Mouse (Mus musculus): ENCODE measurements around the gene Mindy4. TPM values are rescaled to one million over a fixed set of nuclear protein-coding genes. Genes with fewer than 3 reads are reported as not detected.

Mindy4 gene
- 8.9 and 9.5 TPM in 2 replicates for polyA plus RNA-seq (2014; fragmentation: Nextera tagmentation; extraction: Ambion mirVana)

DNA sequence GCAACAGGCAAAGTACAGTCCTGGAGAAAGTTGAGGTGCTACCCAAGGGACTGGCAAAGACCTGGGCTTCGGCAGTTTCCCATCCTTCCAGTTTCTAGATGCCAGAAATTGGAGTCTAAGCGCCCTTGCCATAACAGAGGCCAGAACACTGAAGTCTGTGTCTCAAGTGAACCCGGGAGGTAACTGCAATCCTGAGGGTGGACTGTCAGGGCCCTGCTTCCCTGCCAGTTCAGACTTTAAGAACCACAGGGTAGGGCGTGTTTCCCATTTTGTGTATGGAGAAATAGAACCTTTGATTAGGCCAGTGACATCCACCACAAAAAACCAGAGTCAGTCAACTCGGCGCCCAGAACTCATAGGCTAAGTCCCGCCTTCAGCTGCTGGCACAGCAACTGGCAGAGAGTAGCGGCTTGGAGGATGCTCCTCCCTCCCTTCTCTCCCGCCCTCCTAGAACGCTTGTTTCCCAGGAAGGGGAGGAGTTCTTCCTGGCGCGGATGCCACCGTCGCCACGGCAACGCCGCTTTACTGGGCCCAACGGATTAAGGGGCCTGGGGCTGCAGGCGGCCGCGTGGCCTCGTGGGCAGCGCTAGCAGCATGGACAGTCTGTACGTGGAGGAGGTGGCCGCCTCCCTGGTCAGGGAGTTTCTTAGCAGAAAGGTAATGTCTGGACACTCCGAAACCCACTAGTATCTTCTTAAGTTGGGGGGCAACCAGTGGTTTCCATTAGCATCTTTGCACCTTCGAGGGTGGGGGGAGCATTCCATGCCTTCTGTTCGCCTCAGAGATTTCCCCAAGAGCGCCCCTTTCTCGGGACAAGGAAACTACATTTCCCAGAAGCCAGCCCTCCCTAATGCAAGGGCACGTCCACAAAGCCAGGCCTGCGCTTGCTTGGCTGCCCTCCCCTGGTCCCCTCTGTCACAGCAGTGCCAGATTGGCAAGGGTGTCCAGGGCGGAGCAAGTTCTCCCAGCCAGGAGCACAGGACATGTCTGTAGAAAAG, at the start of gene Mindy4:
Gene Mindy4 (plus strand): TSS at position 471 of the 998 bp plus-strand sequence.
- Histone ChIP-seq H3K36me3 (ENCODE audit: control insufficient read depth, insufficient read depth, low read length) (no peaks in the 10 kb centered on the region), H3K27me3 (ENCODE audit: control insufficient read depth, insufficient read depth, low read length) (no peaks in the 10 kb centered on the region), H3K4me1 (ENCODE audit: control insufficient read depth in 2 of 2, insufficient read depth in 2 of 2, low read length in 2 of 2) (peaks cover 7% of the 10 kb centered on the region in 2 experiments; a peak in 3 of 4 replicates), H3K9me3 (ENCODE audit: control insufficient read depth, low read length) (no peaks in the 10 kb centered on the region), H3K4me2 (ENCODE audit: low read length) (peak within 1 kb of the TSS; percentile 85), H3K9ac (ENCODE audit: low read length) (peak within 1 kb of the TSS; percentile 78), H3K4me3 (ENCODE audit: control insufficient read depth in 1 of 2, insufficient read depth in 1 of 2, low read depth in 1 of 2, low read length in 2 of 2) (peak within 1 kb of the TSS; percentile 71 to 80), H3K27ac (replicated peaks in 1 of 2; ENCODE audit: control insufficient read depth in 1 of 2, insufficient read depth in 1 of 2, low read depth in 2 of 2, low read length in 2 of 2) (peak within 1 kb of the TSS; percentile 88 to 89)
- WGBS, result 5% methylated on average over 33 of the region's 33 CpGs
- ATAC-seq (ENCODE audit: insufficient number of reproducible peaks, insufficient read depth, low FRiP score, low read depth), result peak; percentile 91

DNA sequence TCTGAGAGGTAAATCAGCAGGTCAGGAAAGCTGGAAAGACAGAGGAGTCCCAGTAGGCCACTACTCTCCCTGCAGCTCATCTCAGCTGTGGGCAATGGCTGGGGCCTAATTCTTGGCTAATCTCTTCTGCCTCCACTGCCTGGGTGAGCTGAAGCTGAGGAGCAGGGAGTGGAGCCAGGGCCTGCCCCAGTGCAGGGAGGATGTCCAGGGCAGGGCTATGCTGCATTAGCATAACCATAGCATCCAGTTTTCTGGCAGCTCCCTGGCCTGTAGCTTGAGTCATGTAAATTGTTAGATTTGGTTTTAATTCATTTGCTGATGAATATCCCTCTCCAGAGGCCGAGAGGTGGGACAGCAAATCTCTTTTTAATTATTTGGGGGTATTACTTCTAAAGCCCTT, 43.9 kb upstream of the Mindy4 start:
- Histone ChIP-seq H3K9me3 (ENCODE audit: control insufficient read depth, low read length) (no peaks in the 10 kb centered on the region), H3K36me3 (ENCODE audit: control insufficient read depth, insufficient read depth, low read length) (no peaks in the 10 kb centered on the region), H3K9ac (ENCODE audit: low read length) (no peak overlapping the region), H3K4me1 (ENCODE audit: control insufficient read depth in 2 of 2, insufficient read depth in 2 of 2, low read length in 2 of 2) (no peaks in the 10 kb centered on the region), H3K27me3 (ENCODE audit: control insufficient read depth, insufficient read depth, low read length) (no peaks in the 10 kb centered on the region), H3K27ac (replicated peaks in 1 of 2; ENCODE audit: control insufficient read depth in 1 of 2, insufficient read depth in 1 of 2, low read depth in 2 of 2, low read length in 2 of 2) (no peak overlapping the region), H3K4me3 (ENCODE audit: control insufficient read depth in 1 of 2, insufficient read depth in 1 of 2, low read depth in 1 of 2, low read length in 2 of 2) (no peak overlapping the region), H3K4me2 (ENCODE audit: low read length) (no peak overlapping the region)
- 79% methylated on average over 1 of the region's 1 CpGs for WGBS
- ATAC-seq (ENCODE audit: insufficient number of reproducible peaks, insufficient read depth, low FRiP score, low read depth), result no peak

DNA sequence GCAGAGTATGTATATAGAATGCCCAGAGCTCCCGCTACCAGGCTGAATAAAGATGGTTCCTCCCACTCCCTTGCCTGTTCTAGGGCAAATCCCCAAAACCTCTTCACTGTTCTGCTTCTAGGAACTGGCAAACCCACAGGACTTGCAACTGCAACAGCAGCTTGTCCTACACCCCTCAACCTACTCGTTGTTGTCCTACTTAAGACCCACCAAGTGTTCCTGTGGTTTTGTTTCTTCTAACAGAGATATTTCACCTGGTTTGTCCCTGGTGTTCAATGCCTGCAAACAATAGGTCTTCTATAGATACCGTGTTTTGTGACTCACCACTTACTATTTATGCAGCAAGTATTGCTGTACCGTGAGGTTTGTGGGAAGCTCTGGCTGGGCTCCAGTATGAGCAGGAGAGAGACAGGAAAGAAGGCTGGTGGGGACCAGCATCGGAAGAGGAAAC, 41.8 kb upstream of the Mindy4 start:
- no peak for ATAC-seq (ENCODE audit: insufficient number of reproducible peaks, insufficient read depth, low FRiP score, low read depth)
- H3K4me3 ChIP-seq (ENCODE audit: control insufficient read depth in 1 of 2, insufficient read depth in 1 of 2, low read depth in 1 of 2, low read length in 2 of 2), result no peak overlapping the region
- 49% methylated on average over 5 of the region's 5 CpGs for whole genome bisulfite sequencing

DNA sequence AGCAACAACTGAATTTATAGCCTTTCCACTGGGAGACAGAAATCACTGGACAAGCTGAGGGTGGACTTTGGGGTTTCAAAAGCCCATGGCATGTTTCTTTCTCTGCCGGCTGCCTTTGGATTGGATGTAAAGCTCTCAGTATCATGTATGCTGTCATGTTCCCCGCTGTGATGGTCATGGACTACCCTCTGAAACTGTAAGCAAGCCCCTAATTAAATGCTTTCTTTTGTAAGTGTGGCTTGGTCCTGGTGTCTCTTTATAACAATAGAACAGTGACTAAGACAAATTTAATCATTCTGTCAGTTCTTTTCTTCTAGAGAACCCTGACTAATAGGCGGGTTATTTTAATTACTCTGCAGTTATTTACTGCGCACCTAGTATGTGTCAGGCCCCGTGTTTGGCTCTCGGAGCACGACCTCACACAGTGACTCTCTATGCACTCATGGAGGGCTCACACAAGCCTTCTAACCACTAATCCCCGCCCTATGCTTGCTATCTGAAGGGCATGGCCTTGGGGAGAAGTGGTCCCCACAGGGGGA, 40.1 kb upstream of the Mindy4 start:
- H3K27ac ChIP-seq (replicated peaks in 1 of 2; ENCODE audit: control insufficient read depth in 1 of 2, insufficient read depth in 1 of 2, low read depth in 2 of 2, low read length in 2 of 2), result no peak overlapping the region
- no peaks in the 10 kb centered on the region for H3K36me3 ChIP-seq (ENCODE audit: control insufficient read depth, insufficient read depth, low read length)
- ATAC-seq (ENCODE audit: insufficient number of reproducible peaks, insufficient read depth, low FRiP score, low read depth), result no peak
- no peak overlapping the region for H3K4me2 ChIP-seq (ENCODE audit: low read length)
- 85% methylated on average over 8 of the region's 8 CpGs for WGBS
- H3K9me3 ChIP-seq (ENCODE audit: control insufficient read depth, low read length), result no peaks in the 10 kb centered on the region
- 0 out of 2 replicates have a peak, but pooled peaks cover 2% of the 10 kb centered on the region for H3K27me3 ChIP-seq (ENCODE audit: control insufficient read depth, insufficient read depth, low read length)
- H3K4me1 ChIP-seq (ENCODE audit: control insufficient read depth in 2 of 2, insufficient read depth in 2 of 2, low read length in 2 of 2), result no peaks in the 10 kb centered on the region
- H3K4me3 ChIP-seq (ENCODE audit: control insufficient read depth in 1 of 2, insufficient read depth in 1 of 2, low read depth in 1 of 2, low read length in 2 of 2), result no peak overlapping the region
- H3K9ac ChIP-seq (ENCODE audit: low read length), result no peak overlapping the region

More for the DNA sequence above, 41.8 kb upstream of the Mindy4 start:
- H3K36me3 ChIP-seq (ENCODE audit: control insufficient read depth, insufficient read depth, low read length), result no peaks in the 10 kb centered on the region
- H3K9ac ChIP-seq (ENCODE audit: low read length), result no peak overlapping the region
- no peaks in the 10 kb centered on the region for H3K4me1 ChIP-seq (ENCODE audit: control insufficient read depth in 2 of 2, insufficient read depth in 2 of 2, low read length in 2 of 2)
- no peaks in the 10 kb centered on the region for H3K27me3 ChIP-seq (ENCODE audit: control insufficient read depth, insufficient read depth, low read length)
- no peaks in the 10 kb centered on the region for H3K9me3 ChIP-seq (ENCODE audit: control insufficient read depth, low read length)
- no peak overlapping the region for H3K4me2 ChIP-seq (ENCODE audit: low read length)
- H3K27ac ChIP-seq (replicated peaks in 1 of 2; ENCODE audit: control insufficient read depth in 1 of 2, insufficient read depth in 1 of 2, low read depth in 2 of 2, low read length in 2 of 2), result no peak overlapping the region

DNA sequence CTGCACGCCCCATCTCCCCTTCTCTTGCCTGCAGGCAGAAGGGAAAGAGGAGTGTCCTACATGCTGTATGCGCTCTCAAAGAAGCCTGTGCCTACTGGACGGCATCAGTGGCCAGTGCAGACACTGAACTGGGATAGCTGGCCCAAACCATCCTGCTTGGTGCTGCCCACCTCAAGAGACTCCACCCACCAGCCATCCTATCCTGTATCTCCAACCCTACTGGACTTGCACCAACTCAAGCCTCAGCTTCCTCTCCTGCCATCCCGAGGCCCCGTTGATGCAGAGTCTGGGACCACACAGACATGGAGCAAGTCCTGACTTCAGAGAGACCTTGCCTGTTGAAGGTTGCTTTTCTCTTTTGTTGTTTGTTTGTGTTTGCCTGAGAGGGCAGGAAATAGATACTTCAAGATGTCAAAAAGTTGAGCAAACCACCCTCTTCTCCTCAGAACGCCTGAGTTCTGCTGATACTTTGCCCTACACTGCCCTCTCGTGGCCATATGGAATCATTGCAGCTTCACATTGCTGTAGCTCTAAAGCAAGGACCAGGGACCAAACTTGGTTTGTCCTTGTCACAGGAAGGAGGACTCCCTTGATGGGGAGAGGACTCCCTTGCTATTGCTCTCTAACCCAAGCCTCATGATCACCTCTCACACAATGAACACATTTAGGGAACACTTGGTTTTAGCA, 36.3 kb upstream of the Mindy4 start:
- 0 out of 2 replicates have a peak, but pooled peaks cover 2% of the 10 kb centered on the region for H3K27me3 ChIP-seq (ENCODE audit: control insufficient read depth, insufficient read depth, low read length)
- ATAC-seq (ENCODE audit: insufficient number of reproducible peaks, insufficient read depth, low FRiP score, low read depth), result no peak
- H3K4me2 ChIP-seq (ENCODE audit: low read length), result no peak overlapping the region
- H3K9ac ChIP-seq (ENCODE audit: low read length), result no peak overlapping the region
- no peaks in the 10 kb centered on the region for H3K9me3 ChIP-seq (ENCODE audit: control insufficient read depth, low read length)
- H3K4me3 ChIP-seq (ENCODE audit: control insufficient read depth in 1 of 2, insufficient read depth in 1 of 2, low read depth in 1 of 2, low read length in 2 of 2), result no peak overlapping the region
- no peaks in the 10 kb centered on the region for H3K4me1 ChIP-seq (ENCODE audit: control insufficient read depth in 2 of 2, insufficient read depth in 2 of 2, low read length in 2 of 2)
- no peaks in the 10 kb centered on the region for H3K36me3 ChIP-seq (ENCODE audit: control insufficient read depth, insufficient read depth, low read length)
- WGBS, result 51% methylated on average over 7 of the region's 7 CpGs
- H3K27ac ChIP-seq (replicated peaks in 1 of 2; ENCODE audit: control insufficient read depth in 1 of 2, insufficient read depth in 1 of 2, low read depth in 2 of 2, low read length in 2 of 2), result no peak overlapping the region

DNA sequence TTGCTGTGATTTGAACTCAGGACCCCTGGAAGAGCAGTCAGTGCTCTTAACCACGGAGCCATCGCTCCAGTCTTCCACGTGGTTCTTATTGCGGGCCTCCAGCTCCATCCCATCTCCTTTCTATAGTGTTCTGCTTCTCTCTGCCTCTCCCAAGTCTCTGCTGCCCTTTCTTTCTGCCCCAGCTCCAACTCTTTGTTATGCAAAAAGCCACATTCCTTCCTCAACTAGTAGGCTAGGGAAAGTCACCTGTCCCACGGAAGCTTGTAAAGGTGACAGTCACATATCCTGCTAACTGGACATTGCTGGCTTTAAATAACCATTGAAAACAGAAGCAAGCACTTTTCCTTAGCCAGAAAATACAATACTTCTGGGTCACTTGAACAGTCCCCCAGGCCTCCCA, 33.4 kb upstream of the Mindy4 start:
- no peak overlapping the region for H3K4me2 ChIP-seq (ENCODE audit: low read length)
- H3K9me3 ChIP-seq (ENCODE audit: control insufficient read depth, low read length), result no peaks in the 10 kb centered on the region
- no peaks in the 10 kb centered on the region for H3K36me3 ChIP-seq (ENCODE audit: control insufficient read depth, insufficient read depth, low read length)
- H3K4me1 ChIP-seq (ENCODE audit: control insufficient read depth in 2 of 2, insufficient read depth in 2 of 2, low read length in 2 of 2), result no peaks in the 10 kb centered on the region
- no peak overlapping the region for H3K9ac ChIP-seq (ENCODE audit: low read length)
- 0 out of 2 replicates have a peak, but pooled peaks cover 2% of the 10 kb centered on the region for H3K27me3 ChIP-seq (ENCODE audit: control insufficient read depth, insufficient read depth, low read length)
- no peak overlapping the region for H3K4me3 ChIP-seq (ENCODE audit: control insufficient read depth in 1 of 2, insufficient read depth in 1 of 2, low read depth in 1 of 2, low read length in 2 of 2)
- ATAC-seq (ENCODE audit: insufficient number of reproducible peaks, insufficient read depth, low FRiP score, low read depth), result no peak
- WGBS, result 63% methylated on average over 5 of the region's 5 CpGs
- no peak overlapping the region for H3K27ac ChIP-seq (replicated peaks in 1 of 2; ENCODE audit: control insufficient read depth in 1 of 2, insufficient read depth in 1 of 2, low read depth in 2 of 2, low read length in 2 of 2)

DNA sequence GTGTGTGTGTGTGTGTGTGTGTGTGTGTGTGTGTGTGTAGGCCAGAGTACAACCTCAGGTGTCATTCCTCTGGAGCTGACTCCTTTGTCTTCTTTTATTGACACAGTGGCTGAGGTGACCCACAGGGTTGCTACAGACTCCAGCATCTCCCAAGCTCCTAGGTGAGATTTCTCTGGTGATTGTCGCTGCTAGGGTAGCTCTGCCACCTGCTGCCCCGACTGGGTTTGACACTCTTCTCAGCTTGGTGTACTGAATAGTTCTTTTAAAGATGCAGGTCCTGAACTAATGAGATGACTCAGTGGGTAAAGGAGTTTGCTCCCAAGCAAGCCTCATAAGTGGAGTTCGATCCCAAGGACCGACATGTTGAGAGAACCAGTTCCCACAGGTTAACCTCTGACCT, 31.5 kb upstream of the Mindy4 start:
- no peak for ATAC-seq (ENCODE audit: insufficient number of reproducible peaks, insufficient read depth, low FRiP score, low read depth)
- peaks cover 2 to 4% of the 10 kb centered on the region in 2 experiments; a peak in 3 of 4 replicates for H3K4me1 ChIP-seq (ENCODE audit: control insufficient read depth in 2 of 2, insufficient read depth in 2 of 2, low read length in 2 of 2)
- no peak overlapping the region for H3K4me3 ChIP-seq (ENCODE audit: control insufficient read depth in 1 of 2, insufficient read depth in 1 of 2, low read depth in 1 of 2, low read length in 2 of 2)
- no peak overlapping the region for H3K9ac ChIP-seq (ENCODE audit: low read length)
- H3K4me2 ChIP-seq (ENCODE audit: low read length), result no peak overlapping the region
- 57% methylated on average over 4 of the region's 4 CpGs for WGBS
- H3K27me3 ChIP-seq (ENCODE audit: control insufficient read depth, insufficient read depth, low read length), result 0 out of 2 replicates have a peak, but pooled peaks cover 2% of the 10 kb centered on the region
- H3K36me3 ChIP-seq (ENCODE audit: control insufficient read depth, insufficient read depth, low read length), result no peaks in the 10 kb centered on the region
- no peak overlapping the region for H3K27ac ChIP-seq (replicated peaks in 1 of 2; ENCODE audit: control insufficient read depth in 1 of 2, insufficient read depth in 1 of 2, low read depth in 2 of 2, low read length in 2 of 2)
- H3K9me3 ChIP-seq (ENCODE audit: control insufficient read depth, low read length), result no peaks in the 10 kb centered on the region

Data from heart, embryonic 14.5 days (tissue).